Mouse (Mus musculus) limb, embryonic 13.5 days (tissue): ENCODE data around the gene Fam69a. TPM values are rescaled to one million over a fixed set of nuclear protein-coding genes. Genes with fewer than 3 reads are reported as not detected.

ENCODE experiments used
- polyA plus RNA-seq: library from polyadenylated mRNA; unstranded; fragments of >200 nt; fragmentation: Nextera tagmentation; extraction: Ambion mirVana; gene quantifications from 2 replicates; pipeline ENCODE4 v1.2.1, GENCODE M21; 2015

The Fam69a gene
- polyA plus RNA-seq, 1 experiment from 2014 or later: 31.7 TPM

Other genes starting within 250 kb of the Fam69a start
- 0.14 and 0.17 TPM in 2 replicates for gene Ube2d2b, start 157.0 kb downstream of the Fam69a start, polyA plus RNA-seq
- 86.8 and 88.5 TPM in 2 replicates for gene Evi5, start 112.0 kb downstream of the Fam69a start, polyA plus RNA-seq
- 75.5 and 79.7 TPM in 2 replicates for gene Rpl5, start 86.6 kb downstream of the Fam69a start, polyA plus RNA-seq
- 142 and 159 TPM in 2 replicates for gene Mtf2, start 78.6 kb upstream of the Fam69a start, polyA plus RNA-seq
- 33.4 and 35.3 TPM in 2 replicates for gene Tmed5, start 145.5 kb upstream of the Fam69a start, polyA plus RNA-seq
- 9.5 and 10.2 TPM in 2 replicates for gene Ccdc18, start 145.8 kb upstream of the Fam69a start, polyA plus RNA-seq